Mouse (Mus musculus): ENCODE results near the gene Rnf130. TPM values are rescaled to one million over a fixed set of nuclear protein-coding genes. Genes with fewer than 3 reads are reported as not detected.

Gene Rnf130
- polyA plus RNA-seq, 1 experiment from 2014 or later, result 59.1 TPM

DNA sequence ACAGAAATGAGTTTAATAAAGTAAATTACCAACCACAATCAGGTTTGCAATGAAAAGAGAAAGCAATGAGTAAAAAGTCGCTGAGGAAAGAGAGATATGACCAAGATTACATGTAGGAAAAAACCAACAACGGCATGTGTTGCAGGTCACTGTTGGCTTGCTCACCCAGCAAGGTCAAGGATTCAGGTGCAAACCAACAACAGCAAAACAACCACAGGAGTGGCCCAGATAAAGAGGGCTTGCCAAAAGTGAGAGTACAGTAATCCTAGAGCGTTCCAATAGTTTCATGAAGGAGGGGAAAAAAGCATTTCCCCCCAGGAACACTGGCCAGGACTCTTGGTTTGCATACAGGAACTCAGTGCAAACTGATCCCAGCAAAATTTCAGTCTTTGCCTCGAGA, 28.7 kb upstream of the Rnf130 start:
- H3K4me3 ChIP-seq, result no peak overlapping the region
- H3K27me3 ChIP-seq (ENCODE audit: insufficient read depth, poor library complexity, severe bottlenecking), result no peaks in the 10 kb centered on the region
- no peaks in the 10 kb centered on the region for H3K36me3 ChIP-seq
- H3K9me3 ChIP-seq, result no peaks in the 10 kb centered on the region
- WGBS, result 81% methylated on average over 4 of the region's 4 CpGs
- DNase-seq (ENCODE audit: low spot score), result no peak
- H3K4me1 ChIP-seq (replicated peaks), result no peaks in the 10 kb centered on the region
- H3K27ac ChIP-seq, result no peak overlapping the region

DNA sequence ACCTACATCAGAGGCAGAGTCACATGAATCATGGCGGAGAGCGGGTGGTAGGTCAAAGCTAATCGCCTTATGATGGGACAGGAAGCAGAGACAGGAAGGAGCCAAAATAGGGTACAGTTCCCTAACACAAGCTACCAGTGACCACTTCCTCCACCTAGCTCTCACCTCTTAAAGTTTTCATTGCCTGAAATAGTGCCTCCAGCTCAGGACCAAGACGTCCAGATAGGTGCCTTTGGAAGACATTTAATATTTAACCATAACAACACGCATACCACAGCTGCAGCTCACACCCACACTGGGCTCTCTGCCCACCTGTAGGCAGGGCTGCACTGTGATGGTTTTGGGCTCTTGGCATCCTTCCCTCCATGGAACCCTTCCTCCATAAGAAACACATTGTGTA, 27.8 kb upstream of the Rnf130 start:
- Histone ChIP-seq H3K4me1 (replicated peaks) (no peaks in the 10 kb centered on the region), H3K36me3 (no peaks in the 10 kb centered on the region), H3K27me3 (ENCODE audit: insufficient read depth, poor library complexity, severe bottlenecking) (no peaks in the 10 kb centered on the region), H3K27ac (no peak overlapping the region), H3K4me3 (no peak overlapping the region), H3K9me3 (no peaks in the 10 kb centered on the region)
- 86% methylated on average over 5 of the region's 5 CpGs for WGBS
- no peak for DNase-seq (ENCODE audit: low spot score)

DNA sequence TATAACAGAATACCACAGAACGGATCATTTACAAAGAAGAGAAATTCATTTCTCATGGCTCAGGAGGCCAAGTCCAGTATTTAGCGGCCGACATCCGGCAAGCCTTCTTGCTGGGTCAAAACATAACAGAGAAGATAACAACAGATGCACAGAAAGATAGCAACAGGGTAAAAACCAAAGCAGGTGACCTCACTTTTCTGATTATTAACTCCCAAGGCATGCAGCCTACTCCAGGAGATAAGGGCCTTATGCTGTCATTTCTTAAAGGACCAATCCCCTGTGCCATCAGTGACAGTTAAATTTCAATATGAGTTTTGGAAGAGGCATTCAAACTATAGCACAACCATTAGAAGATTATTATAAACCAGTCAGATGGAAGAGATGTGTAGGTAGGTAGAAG, 22.3 kb upstream of the Rnf130 start:
- H3K9me3 ChIP-seq, result no peaks in the 10 kb centered on the region
- H3K27me3 ChIP-seq (ENCODE audit: insufficient read depth, poor library complexity, severe bottlenecking), result no peaks in the 10 kb centered on the region
- no peak overlapping the region for H3K27ac ChIP-seq
- H3K36me3 ChIP-seq, result no peaks in the 10 kb centered on the region
- DNase-seq (ENCODE audit: low spot score), result no peak
- H3K4me1 ChIP-seq (replicated peaks), result no peaks in the 10 kb centered on the region
- 96% methylated on average over 4 of the region's 4 CpGs for WGBS
- no peak overlapping the region for H3K4me3 ChIP-seq

GRCm38 (mm10) chr11:50007776-50008175, 17.4 kb upstream of the Rnf130 start:
- WGBS, result 78% methylated on average over 10 of the region's 10 CpGs
- DNase-seq (ENCODE audit: low spot score), result no peak
- Histone ChIP-seq H3K27me3 (ENCODE audit: insufficient read depth, poor library complexity, severe bottlenecking) (no peaks in the 10 kb centered on the region; the same call in 1 of the 2 replicates), H3K4me1 (replicated peaks) (no peaks in the 10 kb centered on the region), H3K4me3 (no peak overlapping the region), H3K9me3 (no peaks in the 10 kb centered on the region), H3K36me3 (no peaks in the 10 kb centered on the region), H3K27ac (no peak overlapping the region)

- 25% methylated on average over 5 of the region's 5 CpGs for WGBS
- no peak overlapping the region for H3K4me3 ChIP-seq
- H3K4me1 ChIP-seq (replicated peaks), result no peaks in the 10 kb centered on the region
- no peaks in the 10 kb centered on the region for H3K36me3 ChIP-seq
- no peaks in the 10 kb centered on the region; the same call in 1 of the 2 replicates for H3K27me3 ChIP-seq (ENCODE audit: insufficient read depth, poor library complexity, severe bottlenecking)
- H3K9me3 ChIP-seq, result no peaks in the 10 kb centered on the region
- no peak overlapping the region for H3K27ac ChIP-seq
- no peak for DNase-seq (ENCODE audit: low spot score)
Measured at GRCm38 (mm10) chr11:50008231-50008630, 16.9 kb upstream of the Rnf130 start.

DNA sequence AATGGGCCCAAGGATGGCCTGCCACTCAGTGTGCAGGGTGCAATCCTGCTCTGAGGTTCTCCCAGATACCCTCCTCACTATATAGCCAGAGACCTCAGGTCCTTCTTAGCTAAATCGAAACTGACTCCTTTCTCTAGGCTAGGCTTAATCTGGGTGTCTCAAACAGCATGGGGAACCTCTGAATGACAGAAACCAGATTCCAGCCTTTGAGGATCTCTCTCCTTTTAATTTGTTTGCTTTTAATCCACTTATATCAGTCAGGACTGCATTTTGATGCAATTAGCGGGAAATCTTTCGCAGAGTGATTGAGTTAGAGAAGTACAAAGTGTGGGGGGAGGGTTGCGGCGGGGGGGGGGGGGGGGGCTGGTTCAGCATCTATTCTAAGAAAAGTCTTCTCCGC, 12.1 kb upstream of the Rnf130 start:
- no peaks in the 10 kb centered on the region for H3K9me3 ChIP-seq
- no peak overlapping the region for H3K4me3 ChIP-seq
- H3K36me3 ChIP-seq, result no peaks in the 10 kb centered on the region
- H3K27ac ChIP-seq, result no peak overlapping the region
- H3K4me1 ChIP-seq (replicated peaks), result peaks cover 1% of the 10 kb centered on the region; the same call in 1 of the 2 replicates
- no peak for DNase-seq (ENCODE audit: low spot score)
- WGBS, result 79% methylated on average over 6 of the region's 6 CpGs
- no peaks in the 10 kb centered on the region; the same call in 1 of the 2 replicates for H3K27me3 ChIP-seq (ENCODE audit: insufficient read depth, poor library complexity, severe bottlenecking)

DNA sequence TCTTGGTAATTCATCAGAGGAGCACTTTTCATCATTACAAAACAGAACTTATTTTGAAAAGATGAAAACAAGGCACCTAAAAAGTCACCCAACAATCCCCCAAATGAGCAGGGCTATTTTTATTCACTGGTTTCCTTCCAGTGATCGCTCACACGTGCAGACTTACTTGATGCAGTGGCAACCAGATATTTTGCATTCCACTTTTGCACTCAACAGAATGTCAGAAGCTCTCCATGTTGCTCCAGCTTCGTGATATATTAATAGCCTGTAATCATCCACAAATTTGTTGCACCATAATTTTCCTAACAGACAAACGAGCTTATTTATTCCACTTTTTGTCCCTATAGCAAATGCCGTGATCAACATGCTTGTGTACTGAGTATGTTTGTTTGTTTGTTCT, 8.6 kb upstream of the Rnf130 start:
- 87% methylated on average over 5 of the region's 5 CpGs for WGBS
- Histone ChIP-seq H3K9me3 (no peaks in the 10 kb centered on the region), H3K27ac (no peak overlapping the region), H3K4me1 (replicated peaks) (peaks cover 6% of the 10 kb centered on the region; the same call in 1 of the 2 replicates), H3K4me3 (no peak overlapping the region), H3K36me3 (no peaks in the 10 kb centered on the region), H3K27me3 (ENCODE audit: insufficient read depth, poor library complexity, severe bottlenecking) (no peaks in the 10 kb centered on the region; the same call in 1 of the 2 replicates)
- DNase-seq (ENCODE audit: low spot score), result no peak

DNA sequence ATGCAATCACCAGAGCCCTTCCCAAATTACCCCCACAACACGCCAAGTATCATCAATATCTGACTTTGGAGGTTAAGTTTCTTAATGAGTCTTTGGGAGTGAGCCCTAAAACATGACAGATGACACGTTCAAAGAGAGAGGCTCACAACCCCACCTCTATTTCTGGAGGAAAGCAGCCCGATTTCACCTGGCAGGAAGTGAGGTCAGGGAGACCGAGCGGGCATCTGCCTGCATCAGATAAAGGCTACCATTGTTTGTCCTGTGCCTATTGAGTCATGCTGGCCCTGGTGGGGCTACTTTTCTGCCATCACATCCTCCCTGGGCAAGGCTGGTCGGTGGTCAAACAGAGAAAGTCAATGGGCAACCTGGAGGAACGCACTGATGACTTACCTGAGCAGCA, 7.6 kb upstream of the Rnf130 start:
- no peaks in the 10 kb centered on the region for H3K36me3 ChIP-seq
- WGBS, result 77% methylated on average over 7 of the region's 7 CpGs
- DNase-seq (ENCODE audit: low spot score), result no peak
- H3K9me3 ChIP-seq, result no peaks in the 10 kb centered on the region
- peaks cover 6% of the 10 kb centered on the region; the same call in 1 of the 2 replicates for H3K4me1 ChIP-seq (replicated peaks)
- no peaks in the 10 kb centered on the region; the same call in 1 of the 2 replicates for H3K27me3 ChIP-seq (ENCODE audit: insufficient read depth, poor library complexity, severe bottlenecking)
- no peak overlapping the region for H3K4me3 ChIP-seq
- no peak overlapping the region for H3K27ac ChIP-seq

DNA sequence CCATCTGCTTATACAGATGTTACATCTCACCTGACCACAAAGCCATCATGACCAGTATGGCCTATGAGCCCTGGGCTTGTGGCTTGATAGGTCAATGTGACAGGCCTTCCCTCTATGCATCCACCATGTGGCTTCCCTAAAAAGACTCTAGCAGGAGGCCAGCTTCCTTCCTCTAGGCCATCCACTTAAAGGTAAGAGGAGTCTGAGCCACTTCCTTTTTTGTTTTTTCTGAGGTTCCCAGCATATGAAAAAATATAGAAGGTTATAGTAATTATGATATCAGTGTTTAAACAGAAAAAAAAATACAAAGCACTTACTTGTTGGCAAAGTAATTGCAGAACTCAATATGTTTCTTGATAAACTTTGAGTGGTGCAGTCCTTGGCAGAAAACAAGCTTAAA, 6.3 kb upstream of the Rnf130 start:
- Histone ChIP-seq H3K27ac (no peak overlapping the region), H3K4me1 (replicated peaks) (peaks cover 6% of the 10 kb centered on the region; the same call in 1 of the 2 replicates)

DNA sequence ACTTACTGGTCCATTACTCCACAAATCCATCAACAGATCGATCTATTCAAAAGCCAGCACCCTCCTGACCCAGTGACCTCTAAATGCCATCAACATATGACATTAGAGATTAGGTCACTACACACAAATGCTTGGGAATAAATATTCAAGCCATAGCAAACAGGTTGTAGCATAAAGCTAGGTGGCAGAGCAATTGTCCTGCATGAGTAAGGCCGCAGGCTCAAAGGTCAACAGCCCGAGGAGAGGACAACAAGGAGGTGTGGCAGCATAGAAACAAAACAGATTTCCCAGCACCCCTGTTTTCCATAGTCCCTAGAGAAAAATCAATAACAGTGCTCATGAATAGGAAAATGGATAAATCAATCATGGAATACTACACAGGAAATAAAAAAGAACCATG, 3.1 kb upstream of the Rnf130 start:
- no peaks in the 10 kb centered on the region for H3K36me3 ChIP-seq
- DNase-seq (ENCODE audit: low spot score), result no peak
- WGBS, result 67% methylated on average over 3 of the region's 3 CpGs
- H3K9me3 ChIP-seq, result no peaks in the 10 kb centered on the region
- H3K27me3 ChIP-seq (ENCODE audit: insufficient read depth, poor library complexity, severe bottlenecking), result peaks cover 15% of the 10 kb centered on the region
- no peak overlapping the region for H3K27ac ChIP-seq
- no peak overlapping the region for H3K4me3 ChIP-seq
- peaks cover 23% of the 10 kb centered on the region for H3K4me1 ChIP-seq (replicated peaks)

More for the DNA sequence above, 6.3 kb upstream of the Rnf130 start:
- no peak for DNase-seq (ENCODE audit: low spot score)
- Histone ChIP-seq H3K27me3 (ENCODE audit: insufficient read depth, poor library complexity, severe bottlenecking) (peaks cover 8% of the 10 kb centered on the region), H3K36me3 (no peaks in the 10 kb centered on the region), H3K9me3 (no peaks in the 10 kb centered on the region), H3K4me3 (no peak overlapping the region)

- H3K4me1 ChIP-seq (replicated peaks), result peaks cover 37% of the 10 kb centered on the region
- H3K36me3 ChIP-seq, result no peaks in the 10 kb centered on the region
- no peak for DNase-seq (ENCODE audit: low spot score)
- peak overlapping the region; percentile 79 for H3K4me3 ChIP-seq
- H3K27me3 ChIP-seq (ENCODE audit: insufficient read depth, poor library complexity, severe bottlenecking), result peaks cover 15% of the 10 kb centered on the region
- H3K27ac ChIP-seq, result peak overlapping the region; percentile 98
- no peaks in the 10 kb centered on the region for H3K9me3 ChIP-seq
- whole genome bisulfite sequencing, result 63% methylated on average over 6 of the region's 6 CpGs
Measured at GRCm38 (mm10) chr11:50024445-50024832, 707 bp upstream of the Rnf130 start.

- DNase-seq (ENCODE audit: low spot score), result no peak
- Histone ChIP-seq H3K4me1 (replicated peaks) (peaks cover 37% of the 10 kb centered on the region), H3K27me3 (ENCODE audit: insufficient read depth, poor library complexity, severe bottlenecking) (peaks cover 15% of the 10 kb centered on the region), H3K9me3 (no peaks in the 10 kb centered on the region), H3K27ac (peak overlapping the region; percentile 98), H3K36me3 (no peaks in the 10 kb centered on the region), H3K4me3 (peak overlapping the region; percentile 79)
- 7% methylated on average over 24 of the region's 24 CpGs for WGBS
Measured at GRCm38 (mm10) chr11:50025721-50026520, 775 bp downstream of the Rnf130 start.

- no peak for DNase-seq (ENCODE audit: low spot score)
- 53% methylated on average over 3 of the region's 3 CpGs for WGBS
- Histone ChIP-seq H3K4me3 (peak overlapping the region; percentile 79), H3K4me1 (replicated peaks) (peaks cover 37% of the 10 kb centered on the region), H3K9me3 (no peaks in the 10 kb centered on the region), H3K36me3 (no peaks in the 10 kb centered on the region), H3K27me3 (ENCODE audit: insufficient read depth, poor library complexity, severe bottlenecking) (peaks cover 15% of the 10 kb centered on the region), H3K27ac (peak overlapping the region; percentile 98)
Measured at GRCm38 (mm10) chr11:50026521-50027090, 1.5 kb downstream of the Rnf130 start.

Data from hindbrain, embryonic 10.5 days (tissue).